Mouse (Mus musculus) neural tube, postnatal 0 days (tissue): Measurements from ENCODE around the gene Defb21. TPM values are rescaled to one million over a fixed set of nuclear protein-coding genes. Genes with fewer than 3 reads are reported as not detected.

Experiments
- polyA plus RNA-seq: library from polyadenylated mRNA; unstranded; fragments of >200 nt; fragmentation: Nextera tagmentation; extraction: Ambion mirVana; gene quantifications from 2 replicates; pipeline ENCODE4 v1.2.1, GENCODE M21; 2015

Defb21 gene
- polyA plus RNA-seq: not detected in 2 replicates

GRCm38 (mm10) chr2:152572114-152572794 lies at the start of gene Defb21:
TSS of gene Defb21 (plus strand) at chr2:152572744.

GRCm38 (mm10) chr2:152539944-152540710 lies 32.4 kb upstream of the Defb21 start, which contains the start of gene Defb29:
TSS of gene Defb29 (minus strand) at chr2:152540098.

GRCm38 (mm10) chr2:152569038-152569437 lies 3.5 kb upstream of the Defb21 start, which contains the start of gene Gm17416:
TSS of gene Gm17416 (plus strand) at chr2:152569338.

GRCm38 (mm10) chr2:152580107-152580506 lies 7.6 kb downstream of the Defb21 start, which contains the start of gene Defb19:
TSS of gene Defb19 (minus strand) at chr2:152580312.

GRCm38 (mm10) chr2:152599299-152599698 lies 26.8 kb downstream of the Defb21 start, which contains the start of gene Defb45:
TSS of gene Defb45 (minus strand) at chr2:152599399.

GRCm38 (mm10) chr2:152604057-152604456 lies 31.5 kb downstream of the Defb21 start, which contains the start of gene Defb36:
TSS of gene Defb36 (plus strand) at chr2:152604327.

GRCm38 (mm10) chr2:152622953-152623352 lies 50.4 kb downstream of the Defb21 start, which contains the start of gene Defb25:
TSS of gene Defb25 (minus strand) at chr2:152623053.

Other genes with a start within 250 kb of the Defb21 start
- 68.0 and 87.5 TPM in 2 replicates for gene Rbck1, start 240.1 kb upstream of the Defb21 start, polyA plus RNA-seq
- 2.4 and 2.8 TPM in 2 replicates for gene Trib3, start 228.7 kb upstream of the Defb21 start, polyA plus RNA-seq
- gene Nrsn2, start 196.1 kb upstream of the Defb21 start, polyA plus RNA-seq: 97.7 and 99.5 TPM in 2 replicates
- gene Sox12, start 174.7 kb upstream of the Defb21 start, polyA plus RNA-seq: 9.8 and 10.3 TPM in 2 replicates
- gene Zcchc3, start 157.7 kb upstream of the Defb21 start, polyA plus RNA-seq: 15.7 and 16.3 TPM in 2 replicates
- gene 6820408C15Rik, start 157.2 kb upstream of the Defb21 start, polyA plus RNA-seq: 3.1 and 3.2 TPM in 2 replicates
- not detected in 2 replicates for gene Defb23, start 108.1 kb upstream of the Defb21 start, polyA plus RNA-seq
- not detected in 2 replicates for gene Defb20, start 95.7 kb upstream of the Defb21 start, polyA plus RNA-seq
- gene Defb22, start 82.6 kb upstream of the Defb21 start, polyA plus RNA-seq: not detected in 2 replicates
- not detected in 2 replicates for gene Defb26, start 61.1 kb upstream of the Defb21 start, polyA plus RNA-seq
- gene Defb28, start 54.5 kb upstream of the Defb21 start, polyA plus RNA-seq: not detected in 2 replicates
- not detected in 2 replicates for gene Defb29, start 32.6 kb upstream of the Defb21 start, polyA plus RNA-seq
- gene Gm17416, start 3.4 kb upstream of the Defb21 start, polyA plus RNA-seq: not detected in 2 replicates
- not detected in 2 replicates for gene Defb19, start 7.6 kb downstream of the Defb21 start, polyA plus RNA-seq
- gene Defb45, start 26.7 kb downstream of the Defb21 start, polyA plus RNA-seq: not detected in 2 replicates
- not detected in 2 replicates for gene Defb36, start 31.6 kb downstream of the Defb21 start, polyA plus RNA-seq
- gene Defb25, start 50.3 kb downstream of the Defb21 start, polyA plus RNA-seq: not detected in 2 replicates
- gene Rem1, start 54.2 kb downstream of the Defb21 start, polyA plus RNA-seq: 0.92 and 0.96 TPM in 2 replicates
- gene H13, start 96.7 kb downstream of the Defb21 start, polyA plus RNA-seq: 139 and 149 TPM in 2 replicates
- 33.4 and 40.2 TPM in 2 replicates for gene Mcts2, start 114.3 kb downstream of the Defb21 start, polyA plus RNA-seq
- gene Id1, start 163.5 kb downstream of the Defb21 start, polyA plus RNA-seq: 66.5 and 81.4 TPM in 2 replicates
- gene Cox4i2, start 181.4 kb downstream of the Defb21 start, polyA plus RNA-seq: 4.0 and 4.9 TPM in 2 replicates